Mouse (Mus musculus): ENCODE measurements at regions not wholly inside any gene's neighbourhood (a gene's known extent, or its start where the extent isn't known, plus 50 kb on each side); places are given as distances from the start of the nearest gene placed in this dataset.
A peak's percentile ranks its signal among the peaks of the same experiment; 100 is the strongest.
"Not testable (repeated sequence)": the region's sequence is repeated elsewhere in the genome, so short reads cannot be mapped to it uniquely, and the experiment has no call there.

DNA sequence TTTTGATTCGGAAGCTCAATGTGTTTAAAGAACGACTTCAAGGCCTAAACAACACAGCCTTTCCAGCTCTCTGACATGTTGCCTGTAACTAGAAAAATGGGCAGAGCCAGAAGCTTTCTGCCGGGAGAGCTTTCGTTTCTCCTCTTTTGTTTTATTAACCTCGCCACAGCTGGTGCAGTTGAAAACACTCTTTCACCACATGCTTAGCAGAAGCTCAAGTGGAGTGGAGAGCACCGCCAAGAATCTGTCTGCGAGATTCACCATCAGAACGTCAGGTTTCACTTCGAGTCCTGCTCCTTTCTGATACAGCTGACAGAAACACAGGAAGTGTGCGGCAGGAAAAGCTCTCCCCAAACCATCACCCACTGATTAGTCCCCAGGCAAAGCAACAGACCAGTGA lies 100.1 kb downstream of the Rps12 start:
- DNase-seq (no peak), ATAC-seq (no peak)
- no peaks in the 10 kb centered on the region for H3K4me1 ChIP-seq (ENCODE audit: insufficient read depth)
- TF ChIP-seq CTCF (IDR thresholded peaks at IDR 0.05; ENCODE audit: low read depth) (no peak), EP300 (IDR thresholded peaks at IDR 0.05; ENCODE audit: low read depth) (no peak)
- H3K4me3 ChIP-seq (ENCODE audit: low read depth, low read length), result no peak overlapping the region
- H3K27ac ChIP-seq (ENCODE audit: low read depth), result no peak overlapping the region
- H3K9me3 ChIP-seq (ENCODE audit: low read length), result no peaks in the 10 kb centered on the region
- WGBS (ENCODE audit: insufficient replicate concordance), result 61% methylated on average over 10 of the region's 10 CpGs
- H3K4me2 ChIP-seq (ENCODE audit: low read depth, low read length), result no peak overlapping the region
- no peak overlapping the region for H3K9ac ChIP-seq (replicated peaks)
- no peaks in the 10 kb centered on the region for H3K27me3 ChIP-seq (ENCODE audit: insufficient read depth, low read length)
- H3K36me3 ChIP-seq (replicated peaks; ENCODE audit: insufficient read depth, low read length), result no peaks in the 10 kb centered on the region

DNA sequence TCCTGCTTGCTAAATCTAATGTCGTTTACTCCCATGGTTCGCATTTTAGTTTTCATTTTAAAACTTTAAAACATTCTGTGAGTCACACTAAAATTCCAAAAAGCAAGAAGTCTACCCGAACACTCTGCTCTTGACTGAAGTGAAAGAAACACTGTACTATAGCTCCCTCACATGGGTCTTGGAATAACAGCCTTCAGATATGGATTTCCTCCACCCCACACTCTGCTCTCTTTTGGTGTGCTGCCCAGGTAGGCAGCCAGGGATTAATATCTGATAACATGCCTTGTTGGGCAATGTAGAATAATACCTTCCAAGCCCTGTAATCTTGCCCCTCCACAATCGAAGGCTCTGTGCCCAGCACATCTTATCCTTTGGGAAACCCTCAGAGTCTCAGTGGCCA lies 104.0 kb downstream of the Rps12 start:
- WGBS (ENCODE audit: insufficient replicate concordance), result 75% methylated on average over 4 of the region's 4 CpGs
- Histone ChIP-seq H3K4me1 (ENCODE audit: insufficient read depth) (no peaks in the 10 kb centered on the region), H3K9me3 (ENCODE audit: low read length) (no peaks in the 10 kb centered on the region), H3K36me3 (replicated peaks; ENCODE audit: insufficient read depth, low read length) (no peaks in the 10 kb centered on the region), H3K4me3 (ENCODE audit: low read depth, low read length) (no peak overlapping the region), H3K4me2 (ENCODE audit: low read depth, low read length) (no peak overlapping the region), H3K9ac (replicated peaks) (no peak overlapping the region), H3K27ac (ENCODE audit: low read depth) (no peak overlapping the region), H3K27me3 (ENCODE audit: insufficient read depth, low read length) (no peaks in the 10 kb centered on the region)
- no peak for TF ChIP-seq CTCF (IDR thresholded peaks at IDR 0.05; ENCODE audit: low read depth)
- no peak for TF ChIP-seq EP300 (IDR thresholded peaks at IDR 0.05; ENCODE audit: low read depth)
- DNase-seq, result no peak
- ATAC-seq, result no peak

GRCm38 (mm10) chr10:23675911-23676310 lies 111.2 kb downstream of the Rps12 start:
- ATAC-seq, result no peak

DNA sequence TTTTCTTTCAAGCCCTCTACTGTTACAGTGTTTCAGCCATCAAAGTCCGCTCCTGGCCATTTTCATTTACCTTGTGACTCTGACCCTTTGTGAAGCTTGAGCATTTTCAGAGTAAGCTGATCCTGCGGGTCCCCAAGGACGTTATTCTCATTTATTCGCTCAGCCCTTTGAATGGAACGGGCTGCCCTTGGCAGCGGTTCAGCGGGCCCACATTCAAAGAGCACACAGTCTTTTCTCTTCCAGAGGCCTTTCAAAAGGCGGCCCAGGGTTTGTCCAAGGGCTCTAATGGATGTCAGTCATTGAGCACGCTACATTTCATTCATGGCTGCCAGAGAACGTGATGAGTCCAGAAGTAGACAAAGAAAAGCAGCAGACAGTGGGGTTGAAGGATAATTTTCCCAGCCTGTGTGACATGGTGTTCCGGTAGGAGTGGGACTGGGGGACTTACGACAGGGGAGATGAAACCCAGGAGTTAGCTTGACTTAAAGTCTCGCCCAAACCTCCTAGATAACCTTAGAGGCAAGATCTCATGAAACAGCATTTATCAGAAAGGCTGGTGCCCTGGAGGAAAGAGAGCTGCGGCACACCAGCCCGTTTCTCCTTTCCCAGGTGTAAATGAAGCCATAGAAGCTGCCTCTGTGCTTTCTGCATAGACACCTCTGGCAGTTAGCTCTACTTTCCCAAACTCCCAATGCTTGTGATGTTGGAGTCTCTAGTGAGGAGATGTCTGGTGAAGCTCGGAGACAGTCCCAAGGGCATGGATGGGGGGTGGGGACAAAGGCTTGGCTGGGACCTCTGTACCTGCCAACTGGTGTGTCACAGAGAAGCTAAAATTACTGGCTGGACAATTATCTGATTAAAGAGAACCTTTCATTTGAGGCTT lies 112.2 kb downstream of the Rps12 start:
- no peaks in the 10 kb centered on the region for H3K27me3 ChIP-seq (ENCODE audit: insufficient read depth, low read length)
- no peaks in the 10 kb centered on the region for H3K4me1 ChIP-seq (ENCODE audit: insufficient read depth)
- H3K4me3 ChIP-seq (ENCODE audit: low read depth, low read length), result no peak overlapping the region
- WGBS (ENCODE audit: insufficient replicate concordance), result 75% methylated on average over 16 of the region's 16 CpGs
- ATAC-seq (no peak), DNase-seq (no peak)
- no peaks in the 10 kb centered on the region for H3K36me3 ChIP-seq (replicated peaks; ENCODE audit: insufficient read depth, low read length)
- H3K9ac ChIP-seq (replicated peaks), result no peak overlapping the region
- TF ChIP-seq CTCF (IDR thresholded peaks at IDR 0.05; ENCODE audit: low read depth), result no peak
- H3K9me3 ChIP-seq (ENCODE audit: low read length), result no peaks in the 10 kb centered on the region
- H3K4me2 ChIP-seq (ENCODE audit: low read depth, low read length), result no peak overlapping the region
- H3K27ac ChIP-seq (ENCODE audit: low read depth), result no peak overlapping the region

More at GRCm38 (mm10) chr10:23675911-23676310, 111.2 kb downstream of the Rps12 start:
- Histone ChIP-seq H3K4me1 (ENCODE audit: insufficient read depth) (no peaks in the 10 kb centered on the region), H3K27me3 (ENCODE audit: insufficient read depth, low read length) (no peaks in the 10 kb centered on the region), H3K4me2 (ENCODE audit: low read depth, low read length) (no peak overlapping the region), H3K36me3 (replicated peaks; ENCODE audit: insufficient read depth, low read length) (no peaks in the 10 kb centered on the region), H3K9ac (replicated peaks) (no peak overlapping the region), H3K9me3 (ENCODE audit: low read length) (no peaks in the 10 kb centered on the region), H3K27ac (ENCODE audit: low read depth) (no peak overlapping the region), H3K4me3 (ENCODE audit: low read depth, low read length) (no peak overlapping the region)
- WGBS (ENCODE audit: insufficient replicate concordance), result 51% methylated on average over 6 of the region's 6 CpGs
- DNase-seq, result no peak
- TF ChIP-seq EP300 (IDR thresholded peaks at IDR 0.05; ENCODE audit: low read depth), result no peak
- no peak for TF ChIP-seq CTCF (IDR thresholded peaks at IDR 0.05; ENCODE audit: low read depth)

DNA sequence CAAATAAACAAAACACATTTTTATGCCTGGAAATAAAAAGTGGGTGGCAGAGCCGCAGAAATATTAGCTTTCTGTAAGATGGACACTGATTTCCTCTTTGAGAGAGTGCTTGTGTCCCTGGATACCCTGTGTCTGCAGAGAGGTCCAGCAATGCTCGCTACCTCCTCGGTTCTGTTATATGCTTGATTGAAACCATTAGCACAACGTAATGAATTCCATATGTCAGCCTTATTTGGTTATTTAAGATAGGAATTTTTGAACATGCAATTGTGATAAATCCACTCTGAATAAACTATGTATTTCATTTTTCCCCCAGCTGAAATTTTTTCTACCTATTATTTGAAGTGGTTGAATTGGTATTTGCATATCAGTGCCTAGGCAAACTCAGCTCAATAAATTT lies 114.8 kb downstream of the Rps12 start:
- H3K4me3 ChIP-seq (ENCODE audit: low read depth, low read length), result no peak overlapping the region
- no peaks in the 10 kb centered on the region for H3K9me3 ChIP-seq (ENCODE audit: low read length)
- no peaks in the 10 kb centered on the region for H3K4me1 ChIP-seq (ENCODE audit: insufficient read depth)
- DNase-seq (no peak), ATAC-seq (no peak)
- H3K4me2 ChIP-seq (ENCODE audit: low read depth, low read length), result no peak overlapping the region
- no peaks in the 10 kb centered on the region for H3K36me3 ChIP-seq (replicated peaks; ENCODE audit: insufficient read depth, low read length)
- TF ChIP-seq EP300 (IDR thresholded peaks at IDR 0.05; ENCODE audit: low read depth), result no peak
- TF ChIP-seq CTCF (IDR thresholded peaks at IDR 0.05; ENCODE audit: low read depth), result no peak
- H3K27me3 ChIP-seq (ENCODE audit: insufficient read depth, low read length), result no peaks in the 10 kb centered on the region
- no peak overlapping the region for H3K27ac ChIP-seq (ENCODE audit: low read depth)
- H3K9ac ChIP-seq (replicated peaks), result no peak overlapping the region
- 79% methylated on average over 4 of the region's 4 CpGs for WGBS (ENCODE audit: insufficient replicate concordance)

DNA sequence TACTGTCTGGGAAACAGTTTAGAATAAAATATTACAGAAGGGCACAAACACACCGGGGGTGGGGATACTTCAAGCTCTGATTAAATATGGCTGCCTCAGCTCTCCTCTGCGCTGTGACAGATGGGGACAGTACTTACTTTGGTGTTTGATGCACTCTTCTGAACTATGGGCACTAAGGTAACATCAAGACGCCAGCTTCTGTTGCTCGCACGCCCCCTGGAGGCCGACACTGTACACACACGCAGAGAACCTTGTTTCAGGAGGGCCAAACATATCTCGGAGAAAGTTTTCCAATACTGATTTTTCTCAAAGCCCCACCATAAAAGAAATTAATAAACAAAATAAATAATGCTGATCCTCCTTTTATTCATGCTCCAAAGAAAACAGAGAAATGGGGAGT lies 115.6 kb downstream of the Rps12 start:
- no peaks in the 10 kb centered on the region for H3K4me1 ChIP-seq (ENCODE audit: insufficient read depth)
- no peaks in the 10 kb centered on the region for H3K36me3 ChIP-seq (replicated peaks; ENCODE audit: insufficient read depth, low read length)
- no peaks in the 10 kb centered on the region for H3K27me3 ChIP-seq (ENCODE audit: insufficient read depth, low read length)
- TF ChIP-seq EP300 (IDR thresholded peaks at IDR 0.05; ENCODE audit: low read depth) (no peak), CTCF (IDR thresholded peaks at IDR 0.05; ENCODE audit: low read depth) (peak; percentile 53)
- WGBS (ENCODE audit: insufficient replicate concordance), result 28% methylated on average over 8 of the region's 8 CpGs
- H3K9ac ChIP-seq (replicated peaks), result no peak overlapping the region
- no peak overlapping the region for H3K4me2 ChIP-seq (ENCODE audit: low read depth, low read length)
- H3K27ac ChIP-seq (ENCODE audit: low read depth), result no peak overlapping the region
- no peak for ATAC-seq
- H3K9me3 ChIP-seq (ENCODE audit: low read length), result no peaks in the 10 kb centered on the region
- H3K4me3 ChIP-seq (ENCODE audit: low read depth, low read length), result no peak overlapping the region
- DNase-seq, result peak; percentile 31

DNA sequence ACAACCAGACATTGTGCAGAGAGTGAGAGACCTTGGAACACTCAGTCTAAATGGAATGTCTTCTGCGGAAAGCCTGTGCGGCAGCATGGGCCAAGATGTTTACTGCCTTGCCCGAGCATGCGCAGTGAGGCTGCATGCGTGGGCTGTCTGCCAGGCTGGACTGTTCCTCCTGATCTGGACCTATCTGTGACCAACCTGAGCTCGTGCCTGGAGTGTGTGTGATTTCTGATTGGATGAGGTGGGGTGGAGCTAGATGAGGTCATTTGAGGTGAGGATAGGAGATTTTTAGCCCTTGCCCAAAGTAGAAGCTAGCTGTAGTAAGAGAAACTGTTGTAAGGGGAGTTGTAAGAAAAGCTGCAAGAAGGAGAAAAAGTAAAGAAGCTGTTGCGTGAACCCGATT lies 121.2 kb downstream of the Rps12 start:
- not testable (repeated sequence) for H3K4me2 ChIP-seq (ENCODE audit: low read depth, low read length); H3K27ac ChIP-seq (ENCODE audit: low read depth); H3K9ac ChIP-seq (replicated peaks); H3K27me3 ChIP-seq (ENCODE audit: insufficient read depth, low read length); H3K36me3 ChIP-seq (replicated peaks; ENCODE audit: insufficient read depth, low read length); ATAC-seq; H3K4me1 ChIP-seq (ENCODE audit: insufficient read depth); DNase-seq; H3K4me3 ChIP-seq (ENCODE audit: low read depth, low read length); H3K9me3 ChIP-seq (ENCODE audit: low read length)
- WGBS (ENCODE audit: insufficient replicate concordance), result 77% methylated on average over 8 of the region's 8 CpGs

Measured in liver, postnatal 0 days (tissue).